Comparison of ENCODE assay signal across 11 mouse cellular contexts in genomic region chr9:13442012-13442735, GRCm38 (mm10). TPM values are rescaled to one million over a fixed set of nuclear protein-coding genes. Genes with fewer than 3 reads are reported as not detected.
DNase-seq lines count a peak whose midpoint lies in the region; ATAC-seq and TF ChIP-seq lines count a peak whose summit lies in the region.
"Had no signal": no experiment of that assay in that cellular context is flagged by ENCODE, and none has a peak within 500 bp of the region (broad histone marks: within the 10 kb centered on the region; RNA-seq: fewer than 3 reads in every experiment).

No protein-coding gene starts in this region.

- no peak overlapping the region for H3K4me3 ChIP-seq in heart, adult 2 months
- H3K4me3 ChIP-seq in liver, adult 2 months (ENCODE audit: insufficient read depth, low read depth, low read length): no peak overlapping the region
- H3K4me3 ChIP-seq in forebrain, embryonic 15.5 days: no peak overlapping the region
- H3K4me3 ChIP-seq: neural tube, embryonic 13.5 days had no signal

- TF ChIP-seq POLR2A in heart, adult 2 months (IDR thresholded peaks at IDR 0.05; ENCODE audit: insufficient read depth, low read depth, low read length): no peak
- no peak for TF ChIP-seq POLR2A in liver, adult 2 months (IDR thresholded peaks at IDR 0.05; ENCODE audit: extremely low read depth, insufficient read depth, low read length)

- 31% methylated on average over 13 of the region's 13 CpGs for WGBS in heart, adult 2 months
- 52% methylated on average over 13 of the region's 13 CpGs for WGBS in liver, adult 2 months
- WGBS in forebrain, embryonic 15.5 days: 91% methylated on average over 13 of the region's 13 CpGs

- H3K4me1 ChIP-seq in heart, adult 2 months (ENCODE audit: control insufficient read depth, insufficient read depth, low read length): peaks cover 12% of the 10 kb centered on the region
- peaks cover 2% of the 10 kb centered on the region; the same call in 1 of the 2 replicates for H3K4me1 ChIP-seq in liver, adult 2 months (ENCODE audit: control insufficient read depth, insufficient read depth, low read length)
- H3K4me1 ChIP-seq in forebrain, embryonic 15.5 days: no peaks in the 10 kb centered on the region
- H3K4me1 ChIP-seq: neural tube, embryonic 13.5 days had no signal

- no peaks in the 10 kb centered on the region for H3K9me3 ChIP-seq in forebrain, embryonic 15.5 days

- no peak for TF ChIP-seq CTCF in heart, adult 2 months (IDR thresholded peaks at IDR 0.05)
- no peak for TF ChIP-seq CTCF in liver, adult 2 months (IDR thresholded peaks at IDR 0.05; ENCODE audit: low read depth, low read length)

- ATAC-seq in forebrain, embryonic 15.5 days (replicated peaks): no peak

- H3K4me2 ChIP-seq in forebrain, embryonic 15.5 days (replicated peaks): no peak overlapping the region
- H3K4me2 ChIP-seq: neural tube, embryonic 13.5 days had no signal

- DNase-seq in adrenal gland, adult 2 months: peak; percentile 56
- no peak for DNase-seq in adrenal gland, postnatal 4 days (ENCODE audit: low spot score in 2 of 2)
- DNase-seq in 3134 (ENCODE audit: extremely low read depth, insufficient read length, low spot score): peak; percentile 31
- peak; percentile 41 to 48 for DNase-seq in heart, adult 2 months
- no peak for DNase-seq in liver, adult 2 months (ENCODE audit: extremely low read depth, low read depth, low spot score)
- DNase-seq in layer of hippocampus, adult 18-20 months (ENCODE audit: low spot score in 2 of 2): no peak
- DNase-seq in layer of hippocampus, adult 11-12 months (ENCODE audit: low spot score): no peak

- no peaks in the 10 kb centered on the region for H3K27me3 ChIP-seq in heart, adult 2 months (ENCODE audit: control insufficient read depth, insufficient read depth, low read length)
- H3K27me3 ChIP-seq in liver, adult 2 months (ENCODE audit: control insufficient read depth, insufficient read depth, low read length): no peaks in the 10 kb centered on the region
- H3K27me3 ChIP-seq in forebrain, embryonic 15.5 days: no peaks in the 10 kb centered on the region
- H3K27me3 ChIP-seq: neural tube, embryonic 13.5 days had no signal

- no peak overlapping the region for H3K9ac ChIP-seq in heart, adult 2 months (ENCODE audit: low read depth, low read length)
- H3K9ac ChIP-seq in liver, adult 2 months (ENCODE audit: low read depth, low read length): no peak overlapping the region
- no peak overlapping the region for H3K9ac ChIP-seq in forebrain, embryonic 15.5 days (replicated peaks)
- H3K9ac ChIP-seq: neural tube, embryonic 13.5 days had no signal

- peak overlapping the region; percentile 57 for H3K27ac ChIP-seq in heart, adult 2 months
- peak overlapping the region; percentile 44; the same call in 1 of the 2 replicates for H3K27ac ChIP-seq in liver, adult 2 months (replicated peaks; ENCODE audit: insufficient read depth, low read depth, low read length)
- H3K27ac ChIP-seq in forebrain, embryonic 15.5 days (replicated peaks): no peak overlapping the region
- H3K27ac ChIP-seq: neural tube, embryonic 13.5 days had no signal

- TF ChIP-seq EP300 in heart, adult 2 months (IDR thresholded peaks at IDR 0.05; ENCODE audit: insufficient read depth, low read depth, low read length): 0 out of 2 replicates have a peak, but pooled peaks have one; percentile 45

- no peaks in the 10 kb centered on the region; the same call in 1 of the 2 replicates for H3K36me3 ChIP-seq in heart, adult 2 months (ENCODE audit: control insufficient read depth, insufficient read depth, low read length)
- no peaks in the 10 kb centered on the region for H3K36me3 ChIP-seq in liver, adult 2 months (ENCODE audit: control insufficient read depth, insufficient read depth, low read length)
- no peaks in the 10 kb centered on the region for H3K36me3 ChIP-seq in forebrain, embryonic 15.5 days

- H3K79me2 ChIP-seq in heart, adult 2 months (replicated peaks; ENCODE audit: control insufficient read depth, insufficient read depth, low read length): no peaks in the 10 kb centered on the region; the same call in 1 of the 2 replicates
- H3K79me2 ChIP-seq in liver, adult 2 months (ENCODE audit: control insufficient read depth, insufficient read depth, low read length): no peaks in the 10 kb centered on the region

- intact Hi-C loops in heart, adult 2 months (cut with DNase I): loop anchor here (5.0 kb wide), 2 partner anchors 145 to 210 kb away; partner anchors contain the start of gene Maml2

RNA-seq across cellular contexts. Expression of gene Gm17571, which starts 4.4 kb away (rescaled TPM):
- total RNA-seq in adrenal gland, adult 2 months (2021): not detected
- polyA plus RNA-seq in adrenal gland, adult 2 months (2012; rRNA removed): not detected in 2 replicates
- not detected for total RNA-seq in adrenal gland, postnatal 4 days (2021)
- total RNA-seq in heart, adult 2 months (2021): not detected
- polyA plus RNA-seq in heart, adult 2 months (2012; rRNA removed): not detected in 2 replicates
- total RNA-seq in liver, adult 2 months (2014; rRNA removed): not detected in 2 replicates
- not detected in 2 replicates for polyA plus RNA-seq in liver, adult 2 months (2012; rRNA removed)
- not detected for total RNA-seq in layer of hippocampus, adult 18-20 months (2021)
- not detected in 2 replicates for polyA plus RNA-seq in forebrain, embryonic 15.5 days (2015; fragmentation: Nextera tagmentation; extraction: Ambion mirVana)
- polyA plus RNA-seq: frontal cortex, adult 2 months; limb, embryonic 14.5 days; neural tube, embryonic 13.5 days had no signal

Comparison
In these comparisons a context has a peak if more than half of its experiments do, and no peak if none do; other contexts are left out.
1. DNase-seq: peak in adrenal gland, adult 2 months (single experiment), 3134 (single experiment) and heart, adult 2 months (2 of 2); none in adrenal gland, postnatal 4 days (0 of 2), liver, adult 2 months (single experiment), layer of hippocampus, adult 18-20 months (0 of 2) and layer of hippocampus, adult 11-12 months (single experiment).